Mouse (Mus musculus) embryonic facial prominence, embryonic 15.5 days (tissue): ENCODE measurements at regions not wholly inside any gene's neighbourhood (a gene's known extent, or its start where the extent isn't known, plus 50 kb on each side); places are given as distances from the start of the nearest gene placed in this dataset.
"Not testable (repeated sequence)": the region's sequence is repeated elsewhere in the genome, so short reads cannot be mapped to it uniquely, and the experiment has no call there.

Source experiments
- ATAC-seq: fragments of 200-750 bp; cut with Nextera tagmentation; 2 replicates; pipeline ENCODE4 v1.8.0; 2017; ENCODE audit warnings: low read depth, moderate TSS enrichment; ENCODE audit not compliant: insufficient number of reproducible peaks, low FRiP score, low TSS enrichment
- H3K27ac ChIP-seq: fragments of 300-500 bp; sonication (generic); replicated peaks from 2 replicates; pipeline ENCODE4 v1.5.1; 2015; ENCODE audit warnings: mild to moderate bottlenecking, inconsistent platforms
- H3K27me3 ChIP-seq: fragments of 300-500 bp; sonication (generic); 2 replicates; pipeline ENCODE4 v1.6.1; 2015; ENCODE audit warnings: inconsistent platforms
- H3K36me3 ChIP-seq: fragments of 300-500 bp; sonication (generic); 2 replicates; pipeline ENCODE4 v1.6.1; 2015; ENCODE audit warnings: mild to moderate bottlenecking, inconsistent platforms
- H3K4me1 ChIP-seq: fragments of 300-500 bp; sonication (generic); 2 replicates; pipeline ENCODE4 v1.6.1; 2015; ENCODE audit warnings: inconsistent platforms
- H3K4me2 ChIP-seq: fragments of 300-500 bp; sonication (generic); replicated peaks from 2 replicates; pipeline ENCODE4 v1.6.1; 2015; ENCODE audit warnings: mild to moderate bottlenecking, inconsistent platforms
- H3K4me3 ChIP-seq: fragments of 300-500 bp; sonication (generic); replicated peaks from 2 replicates; pipeline ENCODE4 v1.5.1; 2015; ENCODE audit warnings: mild to moderate bottlenecking, inconsistent platforms
- H3K9ac ChIP-seq: fragments of 300-500 bp; sonication (generic); 2 replicates; pipeline ENCODE4 v1.6.1; 2015; ENCODE audit warnings: inconsistent platforms
- H3K9me3 ChIP-seq: fragments of 300-500 bp; sonication (generic); replicated peaks from 2 replicates; pipeline ENCODE4 v1.6.1; 2016; ENCODE audit warnings: inconsistent platforms
- WGBS: fragments of 180-500 bp; shearing (Covaris S2); methylation state at CpG from one replicate; pipeline ENCODE4 v1.1.7; 2015; 5-methylcytosine and 5-hydroxymethylcytosine counted together

GRCm38 (mm10) chr6:89095911-89096310, 193.9 kb downstream of the Tpra1 start:
- Histone ChIP-seq H3K27ac (no peak overlapping the region), H3K36me3 (no peaks in the 10 kb centered on the region), H3K4me1 (no peaks in the 10 kb centered on the region), H3K4me2 (no peak overlapping the region), H3K4me3 (no peak overlapping the region), H3K9ac (no peak overlapping the region), H3K9me3 (no peaks in the 10 kb centered on the region), H3K27me3 (no peaks in the 10 kb centered on the region)
- WGBS, result 89% methylated on average over 14 of the region's 14 CpGs
- ATAC-seq, result no peak

GRCm38 (mm10) chr6:89097531-89097930, 195.5 kb downstream of the Tpra1 start:
- no peaks in the 10 kb centered on the region for H3K4me1 ChIP-seq
- 83% methylated on average over 8 of the region's 8 CpGs for WGBS
- H3K4me2 ChIP-seq, result no peak overlapping the region

GRCm38 (mm10) chr6:89119241-89119640, 217.2 kb downstream of the Tpra1 start:
- Histone ChIP-seq H3K4me3 (no peak overlapping the region), H3K27me3 (no peaks in the 10 kb centered on the region), H3K27ac (no peak overlapping the region), H3K9me3 (no peaks in the 10 kb centered on the region), H3K4me1 (no peaks in the 10 kb centered on the region), H3K9ac (no peak overlapping the region), H3K36me3 (no peaks in the 10 kb centered on the region), H3K4me2 (no peak overlapping the region)
- ATAC-seq, result no peak
- WGBS, result 72% methylated on average over 1 of the region's 1 CpGs

More at GRCm38 (mm10) chr6:89097531-89097930, 195.5 kb downstream of the Tpra1 start:
- no peaks in the 10 kb centered on the region for H3K36me3 ChIP-seq
- H3K27me3 ChIP-seq, result no peaks in the 10 kb centered on the region
- no peaks in the 10 kb centered on the region for H3K9me3 ChIP-seq
- no peak overlapping the region for H3K9ac ChIP-seq
- no peak overlapping the region for H3K27ac ChIP-seq
- no peak for ATAC-seq
- no peak overlapping the region for H3K4me3 ChIP-seq

- 53% methylated on average over 4 of the region's 4 CpGs for WGBS
- Histone ChIP-seq H3K36me3 (no peaks in the 10 kb centered on the region), H3K9ac (no peak overlapping the region), H3K4me2 (no peak overlapping the region), H3K27me3 (no peaks in the 10 kb centered on the region), H3K4me1 (no peaks in the 10 kb centered on the region), H3K9me3 (no peaks in the 10 kb centered on the region), H3K4me3 (no peak overlapping the region), H3K27ac (no peak overlapping the region)
- ATAC-seq, result no peak
Measured at GRCm38 (mm10) chr6:89121023-89121745, 219.1 kb downstream of the Tpra1 start.

- Histone ChIP-seq H3K9me3 (no peaks in the 10 kb centered on the region), H3K4me1 (no peaks in the 10 kb centered on the region)
- ATAC-seq, result no peak
Measured at GRCm38 (mm10) chr6:89121746-89122070, 219.7 kb downstream of the Tpra1 start.

GRCm38 (mm10) chr6:89125916-89126315, 223.9 kb downstream of the Tpra1 start:
- H3K4me2 ChIP-seq, result no peak overlapping the region
- H3K9ac ChIP-seq, result no peak overlapping the region
- H3K27me3 ChIP-seq, result no peaks in the 10 kb centered on the region
- no peaks in the 10 kb centered on the region for H3K36me3 ChIP-seq
- no peak for ATAC-seq
- no peak overlapping the region for H3K27ac ChIP-seq
- H3K4me3 ChIP-seq, result no peak overlapping the region
- no peaks in the 10 kb centered on the region for H3K4me1 ChIP-seq
- no peaks in the 10 kb centered on the region for H3K9me3 ChIP-seq
- WGBS, result 56% methylated on average over 9 of the region's 9 CpGs

More at GRCm38 (mm10) chr6:89121746-89122070, 219.7 kb downstream of the Tpra1 start:
- Histone ChIP-seq H3K36me3 (no peaks in the 10 kb centered on the region), H3K4me2 (no peak overlapping the region), H3K4me3 (no peak overlapping the region), H3K27ac (no peak overlapping the region), H3K9ac (no peak overlapping the region), H3K27me3 (no peaks in the 10 kb centered on the region)
- 68% methylated on average over 3 of the region's 3 CpGs for WGBS

GRCm38 (mm10) chr6:89128141-89128540, 226.1 kb downstream of the Tpra1 start:
- WGBS, result 68% methylated on average over 5 of the region's 5 CpGs
- not testable (repeated sequence) for H3K9me3 ChIP-seq, H3K4me1 ChIP-seq, H3K27me3 ChIP-seq, ATAC-seq, H3K4me3 ChIP-seq, H3K27ac ChIP-seq, H3K36me3 ChIP-seq, H3K9ac ChIP-seq, H3K4me2 ChIP-seq

- no peak for ATAC-seq
- H3K4me3 ChIP-seq, result no peak overlapping the region
- no peak overlapping the region for H3K4me2 ChIP-seq
- H3K27ac ChIP-seq, result no peak overlapping the region
- WGBS, result 58% methylated on average over 3 of the region's 3 CpGs
- no peak overlapping the region for H3K9ac ChIP-seq
- no peaks in the 10 kb centered on the region for H3K27me3 ChIP-seq
- H3K36me3 ChIP-seq, result no peaks in the 10 kb centered on the region
- H3K4me1 ChIP-seq, result no peaks in the 10 kb centered on the region
- H3K9me3 ChIP-seq, result no peaks in the 10 kb centered on the region
Measured at GRCm38 (mm10) chr6:89140469-89140868, 222.0 kb downstream of the Plxna1 start.

- H3K27ac ChIP-seq, result no peak overlapping the region
Measured at GRCm38 (mm10) chr6:89153027-89153662, 209.3 kb downstream of the Plxna1 start.

GRCm38 (mm10) chr6:89157501-89157900, 204.9 kb downstream of the Plxna1 start:
- no peaks in the 10 kb centered on the region for H3K4me1 ChIP-seq
- H3K27ac ChIP-seq, result no peak overlapping the region
- H3K4me3 ChIP-seq, result no peak overlapping the region
- no peak overlapping the region for H3K9ac ChIP-seq
- ATAC-seq, result no peak
- no peaks in the 10 kb centered on the region for H3K27me3 ChIP-seq
- no peak overlapping the region for H3K4me2 ChIP-seq
- H3K36me3 ChIP-seq, result no peaks in the 10 kb centered on the region
- 95% methylated on average over 1 of the region's 1 CpGs for whole genome bisulfite sequencing
- no peaks in the 10 kb centered on the region for H3K9me3 ChIP-seq

More at GRCm38 (mm10) chr6:89153027-89153662, 209.3 kb downstream of the Plxna1 start:
- no peak overlapping the region for H3K4me3 ChIP-seq
- no peaks in the 10 kb centered on the region for H3K27me3 ChIP-seq
- H3K9ac ChIP-seq, result no peak overlapping the region
- no peaks in the 10 kb centered on the region for H3K4me1 ChIP-seq
- H3K36me3 ChIP-seq, result no peaks in the 10 kb centered on the region
- ATAC-seq, result peak; percentile 57; the same call in 1 of the 2 replicates
- no peak overlapping the region for H3K4me2 ChIP-seq
- WGBS, result 59% methylated on average over 11 of the region's 11 CpGs
- no peaks in the 10 kb centered on the region for H3K9me3 ChIP-seq

- Histone ChIP-seq H3K36me3 (no peaks in the 10 kb centered on the region), H3K9ac (no peak overlapping the region), H3K4me3 (no peak overlapping the region), H3K4me2 (no peak overlapping the region), H3K27me3 (no peaks in the 10 kb centered on the region), H3K27ac (no peak overlapping the region), H3K9me3 (no peaks in the 10 kb centered on the region), H3K4me1 (no peaks in the 10 kb centered on the region)
- 42% methylated on average over 7 of the region's 7 CpGs for WGBS
- ATAC-seq, result no peak
Measured at GRCm38 (mm10) chr6:89160051-89160450, 202.4 kb downstream of the Plxna1 start.

- no peak overlapping the region for H3K9ac ChIP-seq
Measured at GRCm38 (mm10) chr6:89161746-89162145, 200.7 kb downstream of the Plxna1 start.

More at GRCm38 (mm10) chr6:89161746-89162145, 200.7 kb downstream of the Plxna1 start:
- Histone ChIP-seq H3K4me1 (no peaks in the 10 kb centered on the region), H3K4me2 (no peak overlapping the region), H3K27ac (no peak overlapping the region), H3K27me3 (no peaks in the 10 kb centered on the region), H3K4me3 (no peak overlapping the region), H3K36me3 (no peaks in the 10 kb centered on the region), H3K9me3 (no peaks in the 10 kb centered on the region)
- WGBS, result 81% methylated on average over 1 of the region's 1 CpGs
- ATAC-seq, result no peak
